Mouse (Mus musculus): ENCODE measurements around the gene 1810009A15Rik. TPM values are rescaled to one million over a fixed set of nuclear protein-coding genes. Genes with fewer than 3 reads are reported as not detected.

The 1810009A15Rik gene
- 48.2 and 49.9 TPM in 2 replicates for polyA plus RNA-seq (2015; fragmentation: Nextera tagmentation; extraction: Ambion mirVana)

- Histone ChIP-seq H3K9me3 (ENCODE audit: control insufficient read depth, low read length) (no peaks in the 10 kb centered on the region), H3K4me1 (replicated peaks; ENCODE audit: control insufficient read depth, insufficient read depth) (peaks cover 4% of the 10 kb centered on the region; the same call in 1 of the 2 replicates), H3K27me3 (ENCODE audit: control insufficient read depth, insufficient read depth, low read length) (no peaks in the 10 kb centered on the region), H3K27ac (replicated peaks) (peak within 1 kb of the TSS; percentile 85), H3K9ac (ENCODE audit: low read length) (peak within 1 kb of the TSS; percentile 78), H3K4me2 (replicated peaks; ENCODE audit: low read depth) (peak within 1 kb of the TSS; percentile 63), H3K36me3 (ENCODE audit: control insufficient read depth, insufficient read depth, low read length) (no peaks in the 10 kb centered on the region), H3K4me3 (ENCODE audit: low read depth, low read length) (peak within 1 kb of the TSS; percentile 69)
- DNase-seq (ENCODE audit: low spot score) (peak; percentile 97), ATAC-seq (ENCODE audit: low FRiP score, low TSS enrichment) (peak; percentile 94)
- under 1% methylated on average over 58 of the region's 58 CpGs for WGBS
- no peak for TF ChIP-seq EP300 (optimal IDR thresholded peaks at IDR 0.05)
- TF ChIP-seq CTCF (IDR thresholded peaks at IDR 0.05; ENCODE audit: low read depth): no peak
Observed at GRCm38 (mm10) chr19:8888511-8889385, at the start of gene 1810009A15Rik, which contains the start of gene Gm49416. Gene 1810009A15Rik, plus strand, starts transcription at chr19:8888853. Gene Gm49416, plus strand, starts transcription at chr19:8888926.

GRCm38 (mm10) chr19:8839103-8839907 lies 49.3 kb upstream of the 1810009A15Rik start, which contains the start of gene Gng3:
Gene Gng3, minus strand, starts transcription at chr19:8839194.
- peak within 1 kb of the TSS; percentile 81 for H3K4me2 ChIP-seq (replicated peaks; ENCODE audit: low read depth)
- TF ChIP-seq CTCF (IDR thresholded peaks at IDR 0.05; ENCODE audit: low read depth): no peak
- TF ChIP-seq EP300 (optimal IDR thresholded peaks at IDR 0.05): no peak
- H3K36me3 ChIP-seq (ENCODE audit: control insufficient read depth, insufficient read depth, low read length): peaks cover 5% of the 10 kb centered on the region; the same call in 1 of the 2 replicates
- peak within 1 kb of the TSS; percentile 61 for H3K4me3 ChIP-seq (ENCODE audit: low read depth, low read length)
- no peak for DNase-seq (ENCODE audit: low spot score)
- 75% methylated on average over 11 of the region's 11 CpGs for WGBS
- no peaks in the 10 kb centered on the region for H3K27me3 ChIP-seq (ENCODE audit: control insufficient read depth, insufficient read depth, low read length)
- no peaks in the 10 kb centered on the region for H3K9me3 ChIP-seq (ENCODE audit: control insufficient read depth, low read length)
- no peak; the same call in 1 of the 2 replicates for ATAC-seq (ENCODE audit: low FRiP score, low TSS enrichment)
- peak within 1 kb of the TSS; percentile 96; the same call in 1 of the 2 replicates for H3K27ac ChIP-seq (replicated peaks)
- H3K9ac ChIP-seq (ENCODE audit: low read length): peak within 1 kb of the TSS; percentile 88
- H3K4me1 ChIP-seq (replicated peaks; ENCODE audit: control insufficient read depth, insufficient read depth): no peaks in the 10 kb centered on the region

DNA sequence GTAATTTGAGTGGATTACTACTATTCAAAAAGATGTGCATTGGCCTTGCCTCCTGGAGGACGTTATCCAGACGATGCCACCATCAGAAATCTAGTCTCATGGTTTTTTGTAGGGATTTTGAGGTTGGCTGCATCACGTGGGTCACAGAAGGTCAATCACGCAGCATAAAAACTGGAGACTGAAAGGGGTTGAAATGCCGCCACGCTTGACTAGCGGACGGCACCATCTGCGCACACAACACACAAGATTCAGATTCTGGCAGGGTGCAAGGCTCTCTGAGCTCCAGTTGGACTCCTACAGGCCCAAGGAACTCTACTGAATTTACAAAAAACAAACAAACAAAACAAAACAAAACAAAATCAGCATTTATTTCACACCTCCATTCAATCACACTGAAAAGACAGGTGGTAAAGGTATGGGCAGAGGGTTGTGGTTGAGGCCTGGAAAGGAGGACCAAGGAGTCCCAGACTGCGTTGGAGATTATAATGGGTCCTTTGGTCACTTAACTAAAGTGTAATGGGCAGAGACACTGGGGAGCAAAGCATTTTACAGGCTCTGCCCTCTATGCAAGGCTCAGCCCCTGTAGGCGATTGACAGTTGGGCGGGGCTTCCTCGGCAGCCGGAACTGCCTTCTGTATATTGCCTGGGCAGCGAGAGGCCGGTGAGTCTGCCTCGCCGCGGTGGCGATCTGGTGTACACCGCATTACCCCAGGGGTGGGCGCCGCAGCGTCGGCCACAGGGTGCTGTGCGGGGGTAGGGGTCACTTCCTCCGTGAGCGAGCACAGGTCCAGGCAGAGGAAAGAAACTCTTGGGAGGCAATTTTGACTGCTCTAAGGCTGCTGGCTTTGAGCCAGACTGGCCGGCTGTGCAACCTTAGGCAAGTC lies 48.5 kb upstream of the 1810009A15Rik start:
- no peak for TF ChIP-seq EP300 (optimal IDR thresholded peaks at IDR 0.05)
- peak; percentile 26 for TF ChIP-seq CTCF (IDR thresholded peaks at IDR 0.05; ENCODE audit: low read depth)
- DNase-seq (ENCODE audit: low spot score) (peak; percentile 88), ATAC-seq (ENCODE audit: low FRiP score, low TSS enrichment) (peak; percentile 78)
- Histone ChIP-seq H3K36me3 (ENCODE audit: control insufficient read depth, insufficient read depth, low read length) (peaks cover 3% of the 10 kb centered on the region; the same call in 1 of the 2 replicates), H3K27ac (replicated peaks) (peak overlapping the region; percentile 56), H3K4me2 (replicated peaks; ENCODE audit: low read depth) (peak overlapping the region; percentile 71), H3K9me3 (ENCODE audit: control insufficient read depth, low read length) (no peaks in the 10 kb centered on the region), H3K9ac (ENCODE audit: low read length) (peak overlapping the region; percentile 66), H3K4me1 (replicated peaks; ENCODE audit: control insufficient read depth, insufficient read depth) (no peaks in the 10 kb centered on the region), H3K4me3 (ENCODE audit: low read depth, low read length) (peak overlapping the region; percentile 52), H3K27me3 (ENCODE audit: control insufficient read depth, insufficient read depth, low read length) (no peaks in the 10 kb centered on the region)
- 27% methylated on average over 29 of the region's 29 CpGs for WGBS

DNA sequence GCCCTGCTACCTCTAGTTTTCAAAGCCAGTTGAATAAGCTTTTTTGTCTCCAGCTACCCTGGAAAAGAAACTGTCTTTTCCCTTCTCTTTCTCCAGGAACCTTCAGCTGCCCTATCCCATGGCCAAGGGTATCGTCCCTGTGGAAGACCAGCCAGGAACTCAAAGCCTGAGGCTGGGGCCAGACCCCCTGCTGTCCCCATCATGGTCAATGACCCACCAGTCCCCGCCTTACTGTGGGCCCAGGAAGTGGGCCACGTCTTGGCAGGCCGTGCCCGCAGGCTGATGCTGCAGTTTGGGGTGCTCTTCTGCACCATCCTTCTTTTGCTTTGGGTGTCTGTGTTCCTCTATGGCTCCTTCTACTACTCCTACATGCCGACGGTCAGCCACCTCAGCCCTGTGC lies 47.6 kb upstream of the 1810009A15Rik start:
- 0 out of 2 replicates have a peak overlapping the region, but pooled peaks have one; percentile 36 for H3K9ac ChIP-seq (ENCODE audit: low read length)
- H3K27ac ChIP-seq (replicated peaks): no peak overlapping the region
- H3K9me3 ChIP-seq (ENCODE audit: control insufficient read depth, low read length): no peaks in the 10 kb centered on the region
- H3K27me3 ChIP-seq (ENCODE audit: control insufficient read depth, insufficient read depth, low read length): no peaks in the 10 kb centered on the region
- TF ChIP-seq EP300 (optimal IDR thresholded peaks at IDR 0.05) (no peak), CTCF (IDR thresholded peaks at IDR 0.05; ENCODE audit: low read depth) (no peak)
- WGBS: 92% methylated on average over 7 of the region's 7 CpGs
- peak overlapping the region; percentile 52 for H3K4me3 ChIP-seq (ENCODE audit: low read depth, low read length)
- peak overlapping the region; percentile 71 for H3K4me2 ChIP-seq (replicated peaks; ENCODE audit: low read depth)
- H3K36me3 ChIP-seq (ENCODE audit: control insufficient read depth, insufficient read depth, low read length): peaks cover 4% of the 10 kb centered on the region; the same call in 1 of the 2 replicates
- DNase-seq (ENCODE audit: low spot score): no peak
- H3K4me1 ChIP-seq (replicated peaks; ENCODE audit: control insufficient read depth, insufficient read depth): no peaks in the 10 kb centered on the region
- ATAC-seq (ENCODE audit: low FRiP score, low TSS enrichment): no peak

DNA sequence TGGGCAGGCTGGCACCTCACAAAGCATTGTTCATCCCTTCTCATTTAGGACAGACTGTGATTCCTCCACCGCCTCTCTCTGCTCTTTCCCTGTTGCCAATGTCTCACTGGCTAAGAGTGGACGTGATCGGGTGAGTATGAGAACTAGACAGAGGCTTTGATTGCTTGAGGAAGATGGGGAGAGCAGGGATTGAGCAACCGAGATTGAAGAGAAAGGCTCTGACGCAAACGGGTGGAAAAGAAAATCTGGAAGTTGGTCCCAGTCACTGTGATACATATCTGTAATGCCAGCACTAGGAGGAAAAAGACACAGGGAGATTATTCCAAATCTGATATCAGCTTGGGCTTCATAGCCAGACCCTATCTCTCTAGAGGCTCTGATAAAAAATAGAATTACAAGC lies 45.7 kb upstream of the 1810009A15Rik start:
- peaks cover 16% of the 10 kb centered on the region for H3K36me3 ChIP-seq (ENCODE audit: control insufficient read depth, insufficient read depth, low read length)
- no peak for ATAC-seq (ENCODE audit: low FRiP score, low TSS enrichment)
- H3K4me1 ChIP-seq (replicated peaks; ENCODE audit: control insufficient read depth, insufficient read depth): no peaks in the 10 kb centered on the region
- H3K4me2 ChIP-seq (replicated peaks; ENCODE audit: low read depth): no peak overlapping the region
- H3K27me3 ChIP-seq (ENCODE audit: control insufficient read depth, insufficient read depth, low read length): no peaks in the 10 kb centered on the region
- H3K4me3 ChIP-seq (ENCODE audit: low read depth, low read length): no peak overlapping the region
- no peak overlapping the region for H3K9ac ChIP-seq (ENCODE audit: low read length)
- DNase-seq (ENCODE audit: low spot score): no peak
- H3K9me3 ChIP-seq (ENCODE audit: control insufficient read depth, low read length): no peaks in the 10 kb centered on the region
- WGBS: 80% methylated on average over 6 of the region's 6 CpGs
- TF ChIP-seq CTCF (IDR thresholded peaks at IDR 0.05; ENCODE audit: low read depth): no peak
- TF ChIP-seq EP300 (optimal IDR thresholded peaks at IDR 0.05): no peak
- no peak overlapping the region for H3K27ac ChIP-seq (replicated peaks)

Measured in stomach, postnatal 0 days (tissue).